Comparison of ENCODE assay signal across 9 mouse cellular contexts in genomic region chr11:70615516-70616093, GRCm38 (mm10). TPM values are rescaled to one million over a fixed set of nuclear protein-coding genes. Genes with fewer than 3 reads are reported as not detected.
DNase-seq lines count a peak whose midpoint lies in the region; ATAC-seq and TF ChIP-seq lines count a peak whose summit lies in the region.
"Had no signal": no experiment of that assay in that cellular context is flagged by ENCODE, and none has a peak within 500 bp of the region (broad histone marks: within the 10 kb centered on the region; RNA-seq: fewer than 3 reads in every experiment).

4930544D05Rik (plus strand) TSS chr11:70615848.

- peak; percentile 30 to 49 for DNase-seq in cerebellum, postnatal 14 days
- no peak for DNase-seq in cerebellum, adult 11-12 months
- no peak for DNase-seq in testis, postnatal 14 days (ENCODE audit: low spot score)
- DNase-seq in left cerebral cortex, adult 9 months (ENCODE audit: low spot score in 2 of 2): no peak
- DNase-seq in cerebellum, adult 11 months: no peak

- H3K9ac ChIP-seq in limb, embryonic 12.5 days (replicated peaks): peak within 1 kb of the TSS; percentile 47

- peak within 1 kb of the TSS; percentile 26; the same call in 1 of the 2 replicates for H3K27ac ChIP-seq in testis, adult 2 months (ENCODE audit: control insufficient read depth, insufficient read depth, low read depth, low read length)
- H3K27ac ChIP-seq in limb, embryonic 12.5 days: 0 out of 2 replicates have a peak within 1 kb of the TSS, but pooled peaks have one; percentile 53
- H3K27ac ChIP-seq in olfactory bulb, adult 2 months (ENCODE audit: insufficient read depth, low read depth, low read length): no peak within 1 kb of the TSS

- ATAC-seq in limb, embryonic 12.5 days (ENCODE audit: insufficient number of reproducible peaks, insufficient read depth, low FRiP score, low TSS enrichment, low read depth): no peak

- peaks cover 16% of the 10 kb centered on the region for H3K4me1 ChIP-seq in testis, adult 2 months (ENCODE audit: control insufficient read depth, insufficient read depth, low read length)
- H3K4me1 ChIP-seq in limb, embryonic 12.5 days (replicated peaks): peaks cover 15% of the 10 kb centered on the region
- peaks cover 11% of the 10 kb centered on the region for H3K4me1 ChIP-seq in olfactory bulb, adult 2 months (ENCODE audit: control insufficient read depth, insufficient read depth, low read length)

- peak within 1 kb of the TSS; percentile 91 for H3K4me3 ChIP-seq in testis, adult 2 months (ENCODE audit: control insufficient read depth, low read depth, low read length)
- peak within 1 kb of the TSS; percentile 38 for H3K4me3 ChIP-seq in limb, embryonic 12.5 days (replicated peaks)
- peak within 1 kb of the TSS; percentile 7; the same call in 1 of the 2 replicates for H3K4me3 ChIP-seq in olfactory bulb, adult 2 months (ENCODE audit: insufficient read depth, low read depth, low read length)

- no peaks in the 10 kb centered on the region for H3K36me3 ChIP-seq in testis, adult 2 months (ENCODE audit: control insufficient read depth, insufficient read depth, low read length)
- H3K36me3 ChIP-seq in limb, embryonic 12.5 days: peaks cover 33% of the 10 kb centered on the region

- TF ChIP-seq CTCF in testis, adult 2 months (IDR thresholded peaks at IDR 0.05; ENCODE audit: control insufficient read depth, insufficient read depth, insufficient replicate concordance, low read depth, low read length): no peak
- no peak for TF ChIP-seq CTCF in olfactory bulb, adult 2 months (IDR thresholded peaks at IDR 0.05; ENCODE audit: insufficient read depth, low read depth, low read length)

- H3K9me3 ChIP-seq in limb, embryonic 12.5 days: no peaks in the 10 kb centered on the region

- H3K4me2 ChIP-seq in limb, embryonic 12.5 days: peak within 1 kb of the TSS; percentile 75

- H3K27me3 ChIP-seq in testis, adult 2 months (ENCODE audit: control insufficient read depth, insufficient read depth, low read length): no peaks in the 10 kb centered on the region
- H3K27me3 ChIP-seq in limb, embryonic 12.5 days: peaks cover 18% of the 10 kb centered on the region

- TF ChIP-seq POLR2A in testis, adult 2 months (IDR thresholded peaks at IDR 0.05; ENCODE audit: control insufficient read depth, low read depth, low read length): peak; percentile 82; the same call in 1 of the 2 replicates
- no peak for TF ChIP-seq POLR2A in olfactory bulb, adult 2 months (IDR thresholded peaks at IDR 0.05; ENCODE audit: insufficient read depth, low read depth, low read length)

- 15% methylated on average over 21 of the region's 21 CpGs for WGBS in limb, embryonic 12.5 days
- 35% methylated on average over 21 of the region's 21 CpGs for WGBS in olfactory bulb, adult 2 months

RNA-seq across cellular contexts. Expression of gene 4930544D05Rik, which starts in this region (rescaled TPM):
- 770 and 775 TPM in 2 replicates for polyA plus RNA-seq in testis, adult 2 months (2012; rRNA removed)
- not detected in 2 replicates for polyA plus RNA-seq in limb, embryonic 12.5 days (2016; fragmentation: Nextera tagmentation; extraction: Ambion mirVana)
- polyA plus RNA-seq in olfactory bulb, adult 2 months (2012; ENCODE audit: insufficient read depth, insufficient read length, low replicate concordance, missing spikeins): not detected in 2 replicates
- polyA plus RNA-seq: large intestine, adult 2 months had no signal

Comparison
In these comparisons a context has a peak if more than half of its experiments do, and no peak if none do; other contexts are left out.
1. RNA of gene 4930544D05Rik (polyA plus RNA-seq): 770 to 775 TPM in testis, adult 2 months; not detected in limb, embryonic 12.5 days and not detected in olfactory bulb, adult 2 months; every median in the first group is over 100 times any median in the second.
2. DNase-seq: peak in cerebellum, postnatal 14 days (2 of 2); none in cerebellum, adult 11-12 months (single experiment), testis, postnatal 14 days (single experiment), left cerebral cortex, adult 9 months (0 of 2) and cerebellum, adult 11 months (single experiment).
3. H3K4me3 ChIP-seq: peak in every context shown above with its lines; median percentile 91 in testis, adult 2 months; 38 in limb, embryonic 12.5 days; 7 in olfactory bulb, adult 2 months.